14 mouse cellular contexts compared by ENCODE assay signal in the genomic region with DNA sequence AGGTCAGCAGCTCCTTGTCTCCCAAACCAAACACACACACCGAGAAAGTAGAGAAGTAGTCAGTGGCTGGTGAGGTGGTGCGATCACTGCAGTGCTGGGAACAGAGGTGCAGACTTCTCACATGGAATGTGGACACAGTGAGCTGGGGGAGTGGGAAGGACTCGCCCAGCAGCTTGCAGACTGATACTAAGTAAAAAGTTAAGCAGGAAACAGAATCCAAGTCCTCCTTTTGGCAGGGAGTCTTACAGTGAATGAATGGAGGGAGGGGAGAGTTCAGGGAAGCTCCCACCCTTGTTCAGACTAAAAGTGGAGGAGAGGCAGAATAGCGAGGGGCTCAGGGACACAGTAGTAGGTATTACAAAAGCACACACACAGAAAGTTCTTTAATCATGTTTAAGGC. TPM values are rescaled to one million over a fixed set of nuclear protein-coding genes. Genes with fewer than 3 reads are reported as not detected.
A peak's percentile ranks its signal among the peaks of the same experiment; 100 is the strongest.
DNase-seq lines count a peak whose midpoint lies in the region; ATAC-seq and TF ChIP-seq lines count a peak whose summit lies in the region.
"Had no signal": no experiment of that assay in that cellular context is flagged by ENCODE, and none has a peak within 500 bp of the region (broad histone marks: within the 10 kb centered on the region; RNA-seq: fewer than 3 reads in every experiment).

No protein-coding gene starts in this region.

- H3K79me2 ChIP-seq in heart, adult 2 months (replicated peaks; ENCODE audit: control insufficient read depth, insufficient read depth, low read length) = peaks cover 21% of the 10 kb centered on the region

- no peaks in the 10 kb centered on the region for H3K9me3 ChIP-seq in kidney, postnatal 0 days (replicated peaks; ENCODE audit: low read length)
- H3K9me3 ChIP-seq in stomach, embryonic 15.5 days = no peaks in the 10 kb centered on the region
- H3K9me3 ChIP-seq: embryonic facial prominence, embryonic 10.5 days; G1E; midbrain, embryonic 10.5 days had no signal

- 10% methylated on average over 4 of the region's 4 CpGs for WGBS in heart, adult 2 months
- 25% methylated on average over 4 of the region's 4 CpGs for WGBS in kidney, postnatal 0 days
- WGBS in stomach, embryonic 15.5 days = 39% methylated on average over 4 of the region's 4 CpGs

- no peak overlapping the region for H3K9ac ChIP-seq in heart, adult 2 months (ENCODE audit: low read depth, low read length)
- H3K9ac ChIP-seq in kidney, postnatal 0 days (ENCODE audit: low read depth, low read length) = no peak overlapping the region
- H3K9ac ChIP-seq in stomach, embryonic 15.5 days = no peak overlapping the region

- H3K27ac ChIP-seq in heart, adult 2 months = peak overlapping the region; percentile 13; the same call in 1 of the 2 replicates
- H3K27ac ChIP-seq in kidney, postnatal 0 days = no peak overlapping the region
- H3K27ac ChIP-seq in stomach, embryonic 15.5 days = peak overlapping the region; percentile 48; the same call in 1 of the 2 replicates
- H3K27ac ChIP-seq: embryonic facial prominence, embryonic 10.5 days; midbrain, embryonic 10.5 days had no signal

- DNase-seq in heart, adult 2 months = no peak
- no peak for DNase-seq in heart, postnatal 25 days (ENCODE audit: low spot score)
- DNase-seq in kidney, postnatal 0 days (ENCODE audit: low spot score) = peak; percentile 41
- DNase-seq in kidney, adult 11 months = no peak
- DNase-seq in ZHBTc4 (ENCODE audit: low read depth, low spot score) = peak; percentile 34
- DNase-seq: cerebellum, adult 9-10 months; left cerebral cortex, postnatal 4 days had no signal

- no peak for TF ChIP-seq POLR2A in heart, adult 2 months (IDR thresholded peaks at IDR 0.05; ENCODE audit: insufficient read depth, low read depth, low read length)

- H3K36me3 ChIP-seq in heart, adult 2 months (ENCODE audit: control insufficient read depth, insufficient read depth, low read length) = peaks cover 31% of the 10 kb centered on the region
- no peaks in the 10 kb centered on the region for H3K36me3 ChIP-seq in kidney, postnatal 0 days (ENCODE audit: insufficient read depth, low read length)
- no peaks in the 10 kb centered on the region for H3K36me3 ChIP-seq in stomach, embryonic 15.5 days
- H3K36me3 ChIP-seq: embryonic facial prominence, embryonic 10.5 days; midbrain, embryonic 10.5 days had no signal

- ATAC-seq in kidney, postnatal 0 days (replicated peaks; ENCODE audit: low FRiP score, low read depth) = no peak
- peak; percentile 36; the same call in 1 of the 2 replicates for ATAC-seq in stomach, embryonic 15.5 days (ENCODE audit: insufficient read depth, low FRiP score, low read depth)
- ATAC-seq in megakaryocyte progenitor cell, adult 5-6 weeks (replicated peaks; ENCODE audit: poor library complexity) = no peak
- ATAC-seq in cerebellum, adult (ENCODE audit: insufficient number of reproducible peaks, low FRiP score, low TSS enrichment) = no peak
- ATAC-seq: activated CD4-positive, CD25-positive, alpha-beta regulatory T cell, adult 4 months had no signal

- no peak for TF ChIP-seq CTCF in heart, adult 2 months (IDR thresholded peaks at IDR 0.05)
- TF ChIP-seq CTCF in kidney, postnatal 0 days (IDR thresholded peaks at IDR 0.05; ENCODE audit: low read depth) = no peak

- intact Hi-C loops in heart, adult 2 months (cut with DNase I) = no loop called here
- intact Hi-C loops in heart, postnatal 25 days (cut with DNase I) = no loop called here

- peaks cover 34% of the 10 kb centered on the region for H3K4me1 ChIP-seq in heart, adult 2 months (ENCODE audit: control insufficient read depth, insufficient read depth, low read length)
- H3K4me1 ChIP-seq in kidney, postnatal 0 days (replicated peaks; ENCODE audit: insufficient read depth, low read length) = peaks cover 36% of the 10 kb centered on the region
- peaks cover 39% of the 10 kb centered on the region for H3K4me1 ChIP-seq in stomach, embryonic 15.5 days

- no peaks in the 10 kb centered on the region for H3K27me3 ChIP-seq in heart, adult 2 months (ENCODE audit: control insufficient read depth, insufficient read depth, low read length)
- no peaks in the 10 kb centered on the region for H3K27me3 ChIP-seq in kidney, postnatal 0 days (ENCODE audit: insufficient read depth, low read length)
- H3K27me3 ChIP-seq in stomach, embryonic 15.5 days (replicated peaks) = no peaks in the 10 kb centered on the region

- H3K4me2 ChIP-seq in kidney, postnatal 0 days (ENCODE audit: low read length) = no peak overlapping the region
- H3K4me2 ChIP-seq in stomach, embryonic 15.5 days = no peak overlapping the region

- no peak overlapping the region for H3K4me3 ChIP-seq in heart, adult 2 months
- no peak overlapping the region for H3K4me3 ChIP-seq in kidney, postnatal 0 days (replicated peaks; ENCODE audit: low read depth, low read length)
- no peak overlapping the region for H3K4me3 ChIP-seq in stomach, embryonic 15.5 days (replicated peaks)
- H3K4me3 ChIP-seq: embryonic facial prominence, embryonic 10.5 days; midbrain, embryonic 10.5 days had no signal

- TF ChIP-seq EP300 in heart, adult 2 months (IDR thresholded peaks at IDR 0.05; ENCODE audit: insufficient read depth, low read depth, low read length) = no peak

RNA-seq across cellular contexts. Expression of a gene that starts 32.9 kb away (rescaled TPM):
- 10 to 100 TPM; 74.0 to 80.5 TPM for total RNA-seq in heart, adult 2 months (2021)
- polyA plus RNA-seq in heart, adult 2 months (2012; rRNA removed) = 28.2 and 44.8 TPM in 2 replicates
- 10 to 100 TPM; 71.4 to 71.9 TPM for total RNA-seq in heart, postnatal 25 days (2021)
- polyA plus RNA-seq in kidney, postnatal 0 days (2015; fragmentation: Nextera tagmentation; extraction: Ambion mirVana) = 8.5 and 8.6 TPM in 2 replicates
- polyA plus RNA-seq in stomach, embryonic 15.5 days (2015; fragmentation: Nextera tagmentation; extraction: Ambion mirVana) = 8.0 and 9.5 TPM in 2 replicates
- total RNA-seq in megakaryocyte progenitor cell, adult 5-6 weeks (2015) = 60.8 and 65.6 TPM in 2 replicates
- 49.4 and 58.3 TPM in 2 replicates for total RNA-seq in megakaryocyte progenitor cell, adult 5-6 weeks (2017)

Comparison
In these comparisons a context has a peak if more than half of its experiments do, and no peak if none do; other contexts are left out.
1. DNase-seq: peak in kidney, postnatal 0 days (single experiment) and ZHBTc4 (single experiment); none in heart, adult 2 months (0 of 2), heart, postnatal 25 days (single experiment) and kidney, adult 11 months (single experiment).